Mouse (Mus musculus) lung, postnatal 0 days (tissue): Measurements from ENCODE around the gene Itfg2. TPM values are rescaled to one million over a fixed set of nuclear protein-coding genes. Genes with fewer than 3 reads are reported as not detected.

Experiments used
- ATAC-seq: fragments of 200-750 bp; cut with Nextera tagmentation; 2 replicates; pipeline ENCODE4 v1.8.0; 2017; ENCODE audit warnings: moderate library complexity
- DNase-seq: peaks from one replicate; pipeline ENCODE4 v3.0.0-alpha.2; 2016; ENCODE audit warnings: low spot score
- H3K27ac ChIP-seq: fragments of 300-500 bp; sonication (generic); 2 replicates; pipeline ENCODE4 v1.5.1; 2014; ENCODE audit warnings: antibody characterized with exemption, mild to moderate bottlenecking, low read length, mixed read lengths
- H3K27me3 ChIP-seq: fragments of 300-500 bp; sonication (generic); replicated peaks from 2 replicates; pipeline ENCODE4 v1.6.1; 2014; ENCODE audit warnings: low read length, mixed read lengths; ENCODE audit not compliant: insufficient read depth
- H3K36me3 ChIP-seq: fragments of 300-500 bp; sonication (generic); 2 replicates; pipeline ENCODE4 v1.6.1; 2014; ENCODE audit warnings: low read length, mixed read lengths; ENCODE audit not compliant: insufficient read depth
- H3K4me1 ChIP-seq: fragments of 300-500 bp; sonication (generic); 2 replicates; pipeline ENCODE4 v1.6.1; 2014; ENCODE audit warnings: antibody characterized with exemption, low read depth, low read length, mixed read lengths; ENCODE audit not compliant: insufficient read depth
- H3K4me2 ChIP-seq: fragments of 300-500 bp; sonication (generic); replicated peaks from 2 replicates; pipeline ENCODE4 v1.6.1; 2014; ENCODE audit warnings: low read depth, mild to moderate bottlenecking, low read length, moderate library complexity, mixed read lengths
- H3K4me3 ChIP-seq: fragments of 300-500 bp; sonication (generic); 2 replicates; pipeline ENCODE4 v1.5.1; 2014; ENCODE audit warnings: low read depth, low read length
- H3K9ac ChIP-seq: fragments of 300-500 bp; sonication (generic); replicated peaks from 2 replicates; pipeline ENCODE4 v1.6.1; 2014; ENCODE audit warnings: low read depth, mild to moderate bottlenecking
- H3K9me3 ChIP-seq: fragments of 300-500 bp; sonication (generic); 2 replicates; pipeline ENCODE4 v1.6.1; 2016; ENCODE audit warnings: low read length, mixed read lengths
- CTCF ChIP-seq: IDR thresholded peaks from 2 replicates; pipeline ENCODE4 v1.5.1; 2016; ENCODE audit warnings: antibody characterized with exemption, mild to moderate bottlenecking
- EP300 ChIP-seq: IDR thresholded peaks from 2 replicates; pipeline ENCODE4 v1.6.1; 2016; ENCODE audit warnings: antibody characterized with exemption, mild to moderate bottlenecking, control low read depth
- WGBS: fragments of 180-500 bp; shearing (Covaris S2); extraction: QIAGEN DNeasy Blood & Tissue Kit; methylation state at CpG from one replicate; pipeline ENCODE4 v1.1.7; 2014; 5-methylcytosine and 5-hydroxymethylcytosine counted together
- polyA plus RNA-seq: library from polyadenylated mRNA; unstranded; fragments of >200 nt; fragmentation: Nextera tagmentation; extraction: Ambion mirVana; gene quantifications from 2 replicates; pipeline ENCODE4 v1.2.1, GENCODE M21; 2015

Itfg2 gene
- polyA plus RNA-seq, 1 experiment from 2014 or later: 19.8 TPM

DNA sequence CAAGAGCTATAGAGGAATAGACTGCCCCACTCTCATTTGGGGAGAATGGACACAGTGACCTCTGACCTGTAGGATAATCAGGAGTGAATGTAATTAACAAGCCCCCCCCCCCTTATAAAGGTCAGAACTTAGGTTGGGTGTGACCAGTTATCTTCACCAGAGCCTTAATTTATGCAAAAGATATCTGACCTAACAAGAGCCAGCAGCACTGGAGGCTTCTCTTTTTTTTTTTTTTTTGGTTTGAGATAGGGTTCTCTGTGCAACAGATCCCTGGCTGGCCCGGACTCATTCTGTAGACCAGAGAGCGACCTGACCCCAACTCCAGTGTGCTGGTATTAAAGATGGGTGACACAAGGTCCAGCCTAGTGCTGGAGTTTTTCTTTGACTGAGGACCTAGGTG lies 4.6 kb upstream of the Itfg2 start:
- DNase-seq: no peak
- Histone ChIP-seq H3K27me3 (no peaks in the 10 kb centered on the region), H3K4me1 (no peaks in the 10 kb centered on the region), H3K9me3 (no peaks in the 10 kb centered on the region), H3K4me3 (no peak overlapping the region), H3K9ac (no peak overlapping the region), H3K4me2 (no peak overlapping the region), H3K27ac (no peak overlapping the region), H3K36me3 (peaks cover 37% of the 10 kb centered on the region)
- TF ChIP-seq CTCF (no peak), EP300 (no peak)
- ATAC-seq: no peak
- 94% methylated on average over 2 of the region's 2 CpGs for WGBS

DNA sequence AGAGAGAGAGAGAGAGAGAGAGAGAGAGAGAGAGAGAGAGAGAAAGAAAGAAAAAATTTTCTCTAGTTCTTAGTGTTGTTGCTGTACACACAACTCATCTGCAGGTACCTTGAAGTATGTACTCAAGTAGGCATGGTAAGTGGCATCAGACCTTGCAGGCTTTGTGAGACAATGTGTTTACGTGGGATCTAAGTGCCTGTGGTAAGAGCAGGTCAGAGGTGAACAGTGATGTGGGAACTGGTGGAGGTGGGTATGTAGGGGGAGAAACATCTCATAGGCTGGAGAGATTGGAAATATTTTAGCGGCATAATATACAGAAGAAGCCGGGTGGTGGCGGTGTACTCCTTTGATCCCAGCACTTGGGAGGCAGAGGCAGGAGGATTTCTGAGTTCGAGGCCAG lies 2.8 kb upstream of the Itfg2 start:
- Histone ChIP-seq H3K27ac (no peak overlapping the region), H3K4me1 (no peaks in the 10 kb centered on the region), H3K27me3 (no peaks in the 10 kb centered on the region), H3K4me2 (no peak overlapping the region), H3K9ac (no peak overlapping the region), H3K36me3 (peaks cover 22% of the 10 kb centered on the region), H3K9me3 (no peaks in the 10 kb centered on the region), H3K4me3 (no peak overlapping the region)
- 81% methylated on average over 5 of the region's 5 CpGs for WGBS
- DNase-seq: peak; percentile 52
- no peak for TF ChIP-seq CTCF
- no peak for TF ChIP-seq EP300
- ATAC-seq: no peak

GRCm38 (mm10) chr6:128425046-128425445 lies 315 bp upstream of the Itfg2 start:
- H3K27ac ChIP-seq: peak overlapping the region; percentile 90
- peak overlapping the region; percentile 60 for H3K4me3 ChIP-seq
- ATAC-seq: no peak
- no peaks in the 10 kb centered on the region for H3K27me3 ChIP-seq
- DNase-seq: no peak
- peak overlapping the region; percentile 55 for H3K9ac ChIP-seq
- H3K4me1 ChIP-seq: no peaks in the 10 kb centered on the region
- no peak for TF ChIP-seq CTCF
- TF ChIP-seq EP300: no peak; the same call in 1 of the 2 replicates
- H3K9me3 ChIP-seq: no peaks in the 10 kb centered on the region
- H3K4me2 ChIP-seq: peak overlapping the region; percentile 59
- WGBS: 21% methylated on average over 9 of the region's 9 CpGs
- 0 out of 2 replicates have a peak, but pooled peaks cover 8% of the 10 kb centered on the region for H3K36me3 ChIP-seq

DNA sequence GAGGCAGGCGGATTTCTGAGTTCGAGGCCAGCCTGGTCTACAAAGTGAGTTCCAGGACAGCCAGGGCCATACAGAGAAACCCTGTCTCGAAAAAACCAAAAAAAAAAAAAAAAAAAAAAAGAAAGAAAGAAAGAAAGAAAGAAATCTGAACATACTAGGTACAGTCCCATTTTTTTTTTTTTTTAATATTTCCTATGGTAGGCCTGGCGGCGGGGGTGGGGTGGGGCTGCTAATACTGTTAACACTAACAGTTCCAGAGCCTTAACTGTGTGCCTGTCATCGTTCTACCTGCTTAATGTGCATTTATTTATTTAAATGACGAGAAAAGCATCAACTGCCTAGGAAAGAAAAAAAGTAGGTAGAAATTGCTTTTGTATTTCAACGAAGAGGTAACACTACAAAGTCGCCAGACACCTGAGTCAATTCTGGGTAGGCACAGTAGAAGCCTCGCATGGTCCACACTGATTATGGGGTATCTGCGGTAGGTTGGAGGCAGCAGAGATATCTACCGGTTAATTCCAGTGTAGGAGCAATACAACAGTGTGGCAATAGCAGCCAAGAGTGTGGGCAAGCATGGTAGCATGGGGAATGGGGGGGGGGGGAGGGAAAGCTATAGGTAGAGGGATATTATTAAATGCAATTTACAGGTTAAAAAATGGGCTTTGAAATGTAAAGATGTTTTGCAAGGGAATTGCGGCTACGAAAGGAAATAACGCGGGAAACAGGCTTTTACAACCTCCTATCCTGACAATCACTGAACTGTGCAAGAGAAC lies 1.0 kb downstream of the Itfg2 start:
- Histone ChIP-seq H3K4me1 (no peaks in the 10 kb centered on the region), H3K4me3 (peak overlapping the region; percentile 60), H3K27me3 (no peaks in the 10 kb centered on the region), H3K4me2 (peak overlapping the region; percentile 59), H3K9ac (peak overlapping the region; percentile 55; the same call in 1 of the 2 replicates), H3K36me3 (0 out of 2 replicates have a peak, but pooled peaks cover under 1% of the 10 kb centered on the region), H3K27ac (peak overlapping the region; percentile 90), H3K9me3 (no peaks in the 10 kb centered on the region)
- ATAC-seq: no peak
- no peak for TF ChIP-seq EP300
- TF ChIP-seq CTCF: no peak
- DNase-seq: no peak
- WGBS: 34% methylated on average over 14 of the region's 16 CpGs

DNA sequence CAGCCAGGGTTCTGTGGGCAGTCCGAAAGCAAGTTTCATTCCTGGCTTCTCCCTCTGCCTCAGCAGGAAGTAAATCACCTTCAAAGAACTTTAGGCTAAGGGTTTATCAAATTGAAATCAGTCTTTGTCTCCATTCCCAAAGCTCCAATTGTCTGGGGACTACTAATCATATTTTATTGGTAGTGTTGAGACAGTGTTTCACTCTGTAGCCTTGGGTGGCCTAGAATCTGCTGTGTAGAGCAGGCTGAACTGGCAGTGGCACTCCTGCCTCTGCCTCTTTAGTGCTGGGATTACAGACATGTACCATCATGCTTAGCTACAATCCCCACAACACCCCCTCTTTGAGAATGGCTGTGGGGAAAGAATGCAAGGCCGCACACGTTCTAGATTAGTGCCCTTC lies 3.3 kb downstream of the Itfg2 start:
- no peaks in the 10 kb centered on the region for H3K9me3 ChIP-seq
- DNase-seq (no peak), ATAC-seq (no peak)
- 89% methylated on average over 3 of the region's 3 CpGs for WGBS
- TF ChIP-seq CTCF (no peak), EP300 (no peak)
- H3K36me3 ChIP-seq: no peaks in the 10 kb centered on the region
- H3K27ac ChIP-seq: no peak overlapping the region
- H3K9ac ChIP-seq: no peak overlapping the region
- no peak overlapping the region for H3K4me2 ChIP-seq
- H3K4me3 ChIP-seq: no peak overlapping the region
- no peaks in the 10 kb centered on the region for H3K4me1 ChIP-seq
- no peaks in the 10 kb centered on the region for H3K27me3 ChIP-seq

DNA sequence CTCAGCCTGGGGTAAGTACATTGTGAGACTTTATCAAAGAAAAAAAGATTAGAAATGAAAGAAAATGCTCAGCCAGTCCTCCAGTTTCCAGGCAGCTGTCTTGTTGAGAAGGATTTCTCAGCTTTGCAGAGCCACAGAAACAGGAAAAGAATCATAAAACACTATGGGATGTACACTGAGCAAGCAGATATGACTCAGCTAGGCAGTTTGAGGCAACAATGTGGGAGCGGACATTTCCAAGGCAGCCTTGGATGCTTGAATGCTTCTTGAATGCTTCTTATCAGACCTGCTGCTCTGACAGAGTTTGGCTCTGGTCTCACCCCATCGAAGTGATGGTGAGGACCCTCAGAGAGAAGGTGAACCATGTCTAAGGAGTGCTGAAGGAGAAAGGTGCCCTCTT lies 3.7 kb downstream of the Itfg2 start:
- no peaks in the 10 kb centered on the region for H3K27me3 ChIP-seq
- 74% methylated on average over 2 of the region's 2 CpGs for WGBS
- TF ChIP-seq EP300: no peak
- TF ChIP-seq CTCF: no peak
- no peaks in the 10 kb centered on the region for H3K36me3 ChIP-seq
- no peak overlapping the region for H3K27ac ChIP-seq
- H3K9ac ChIP-seq: no peak overlapping the region
- no peak overlapping the region for H3K4me3 ChIP-seq
- H3K9me3 ChIP-seq: no peaks in the 10 kb centered on the region
- DNase-seq (no peak), ATAC-seq (no peak)
- no peaks in the 10 kb centered on the region for H3K4me1 ChIP-seq
- no peak overlapping the region for H3K4me2 ChIP-seq
